Mouse (Mus musculus) intestine, embryonic 15.5 days (tissue): ENCODE measurements around the gene Dst. TPM values are rescaled to one million over a fixed set of nuclear protein-coding genes. Genes with fewer than 3 reads are reported as not detected.
A peak's percentile ranks its signal among the peaks of the same experiment; 100 is the strongest.

Source experiments
- ATAC-seq: fragments of 200-750 bp; cut with Nextera tagmentation; 2 replicates; pipeline ENCODE4 v1.8.0; 2017; ENCODE audit warnings: moderate TSS enrichment, moderate library complexity
- H3K27ac ChIP-seq: fragments of 300-500 bp; sonication (generic); 2 replicates; pipeline ENCODE4 v1.5.1; 2015; ENCODE audit warnings: mild to moderate bottlenecking, inconsistent platforms
- H3K27me3 ChIP-seq: fragments of 300-500 bp; sonication (generic); replicated peaks from 2 replicates; pipeline ENCODE4 v1.6.1; 2015; ENCODE audit warnings: inconsistent platforms
- H3K36me3 ChIP-seq: fragments of 300-500 bp; sonication (generic); 2 replicates; pipeline ENCODE4 v1.6.1; 2015; ENCODE audit warnings: inconsistent platforms
- H3K4me1 ChIP-seq: fragments of 300-500 bp; sonication (generic); replicated peaks from 2 replicates; pipeline ENCODE4 v1.6.1; 2015; ENCODE audit warnings: inconsistent platforms
- H3K4me2 ChIP-seq: fragments of 300-500 bp; sonication (generic); replicated peaks from 2 replicates; pipeline ENCODE4 v1.6.1; 2015; ENCODE audit warnings: mild to moderate bottlenecking, inconsistent platforms
- H3K4me3 ChIP-seq: fragments of 300-500 bp; sonication (generic); replicated peaks from 2 replicates; pipeline ENCODE4 v1.5.1; 2015; ENCODE audit warnings: inconsistent platforms
- H3K9ac ChIP-seq: fragments of 300-500 bp; sonication (generic); 2 replicates; pipeline ENCODE4 v1.6.1; 2015; ENCODE audit warnings: inconsistent platforms
- H3K9me3 ChIP-seq: fragments of 300-500 bp; sonication (generic); 2 replicates; pipeline ENCODE4 v1.6.1; 2016; ENCODE audit warnings: inconsistent platforms
- WGBS: fragments of 180-500 bp; shearing (Covaris S2); methylation state at CpG from one replicate; pipeline ENCODE4 v1.1.7; 2015; 5-methylcytosine and 5-hydroxymethylcytosine counted together
- polyA plus RNA-seq: library from polyadenylated mRNA; unstranded; fragments of >200 nt; fragmentation: Nextera tagmentation; extraction: Ambion mirVana; gene quantifications from 2 replicates; pipeline ENCODE4 v1.2.1, GENCODE M21; 2015

Dst gene
- polyA plus RNA-seq, 1 experiment from 2014 or later, result 19.2 TPM

GRCm38 (mm10) chr1:34040901-34041721 is 133.1 kb downstream of the Dst start:
- H3K36me3 ChIP-seq, result no peaks in the 10 kb centered on the region
- no peaks in the 10 kb centered on the region for H3K27me3 ChIP-seq
- no peaks in the 10 kb centered on the region for H3K9me3 ChIP-seq
- 36% methylated on average over 8 of the region's 8 CpGs for WGBS
- H3K4me2 ChIP-seq, result no peak overlapping the region
- H3K9ac ChIP-seq, result no peak overlapping the region
- peaks cover 5% of the 10 kb centered on the region; the same call in 1 of the 2 replicates for H3K4me1 ChIP-seq
- no peak overlapping the region for H3K4me3 ChIP-seq
- no peak overlapping the region for H3K27ac ChIP-seq
- peak; percentile 10; the same call in 1 of the 2 replicates for ATAC-seq

GRCm38 (mm10) chr1:34042299-34042698 is 134.3 kb downstream of the Dst start:
- Histone ChIP-seq H3K9ac (no peak overlapping the region), H3K4me1 (peaks cover 5% of the 10 kb centered on the region; the same call in 1 of the 2 replicates), H3K4me3 (no peak overlapping the region), H3K27me3 (no peaks in the 10 kb centered on the region), H3K27ac (no peak overlapping the region), H3K9me3 (no peaks in the 10 kb centered on the region), H3K4me2 (no peak overlapping the region), H3K36me3 (no peaks in the 10 kb centered on the region)
- no peak for ATAC-seq
- 57% methylated on average over 3 of the region's 3 CpGs for WGBS

GRCm38 (mm10) chr1:34043327-34043726 is 135.3 kb downstream of the Dst start:
- no peak overlapping the region for H3K4me3 ChIP-seq
- no peak overlapping the region for H3K4me2 ChIP-seq
- no peak for ATAC-seq
- peaks cover 5% of the 10 kb centered on the region; the same call in 1 of the 2 replicates for H3K4me1 ChIP-seq
- no peaks in the 10 kb centered on the region for H3K27me3 ChIP-seq
- no peak overlapping the region for H3K9ac ChIP-seq
- H3K27ac ChIP-seq, result no peak overlapping the region
- no peaks in the 10 kb centered on the region for H3K36me3 ChIP-seq
- 83% methylated on average over 8 of the region's 8 CpGs for WGBS
- H3K9me3 ChIP-seq, result no peaks in the 10 kb centered on the region

- H3K27ac ChIP-seq, result no peak overlapping the region
These were observed 136.0 kb downstream of the Dst start for GRCm38 (mm10) chr1:34043836-34044550.

GRCm38 (mm10) chr1:34044675-34045074 is 136.7 kb downstream of the Dst start:
- Histone ChIP-seq H3K9me3 (no peaks in the 10 kb centered on the region), H3K4me3 (no peak overlapping the region), H3K27ac (no peak overlapping the region), H3K4me2 (no peak overlapping the region), H3K4me1 (peaks cover 5% of the 10 kb centered on the region; the same call in 1 of the 2 replicates), H3K27me3 (no peaks in the 10 kb centered on the region), H3K9ac (no peak overlapping the region), H3K36me3 (no peaks in the 10 kb centered on the region)
- WGBS, result 47% methylated on average over 3 of the region's 3 CpGs
- no peak for ATAC-seq

More at GRCm38 (mm10) chr1:34043836-34044550, 136.0 kb downstream of the Dst start:
- Histone ChIP-seq H3K9ac (no peak overlapping the region), H3K9me3 (no peaks in the 10 kb centered on the region), H3K4me2 (no peak overlapping the region), H3K4me3 (no peak overlapping the region), H3K4me1 (peaks cover 5% of the 10 kb centered on the region; the same call in 1 of the 2 replicates), H3K27me3 (no peaks in the 10 kb centered on the region), H3K36me3 (no peaks in the 10 kb centered on the region)
- WGBS, result 86% methylated on average over 7 of the region's 7 CpGs
- no peak for ATAC-seq

- no peak overlapping the region for H3K27ac ChIP-seq
- ATAC-seq, result no peak
These were observed 139.3 kb downstream of the Dst start for GRCm38 (mm10) chr1:34047285-34047684.

GRCm38 (mm10) chr1:34051251-34051650 is 143.2 kb downstream of the Dst start:
- Histone ChIP-seq H3K4me3 (no peak overlapping the region), H3K27ac (no peak overlapping the region), H3K9ac (no peak overlapping the region), H3K9me3 (no peaks in the 10 kb centered on the region), H3K4me1 (no peaks in the 10 kb centered on the region), H3K36me3 (no peaks in the 10 kb centered on the region), H3K27me3 (no peaks in the 10 kb centered on the region), H3K4me2 (no peak overlapping the region)
- 77% methylated on average over 3 of the region's 3 CpGs for WGBS
- ATAC-seq, result no peak

More at GRCm38 (mm10) chr1:34047285-34047684, 139.3 kb downstream of the Dst start:
- Histone ChIP-seq H3K36me3 (no peaks in the 10 kb centered on the region), H3K9ac (no peak overlapping the region), H3K9me3 (no peaks in the 10 kb centered on the region), H3K4me2 (no peak overlapping the region), H3K27me3 (no peaks in the 10 kb centered on the region), H3K4me3 (no peak overlapping the region), H3K4me1 (no peaks in the 10 kb centered on the region)
- WGBS, result 72% methylated on average over 3 of the region's 3 CpGs

GRCm38 (mm10) chr1:34052422-34052821 is 144.4 kb downstream of the Dst start:
- no peaks in the 10 kb centered on the region for H3K36me3 ChIP-seq
- no peak overlapping the region for H3K4me3 ChIP-seq
- no peaks in the 10 kb centered on the region for H3K9me3 ChIP-seq
- no peak overlapping the region for H3K27ac ChIP-seq
- no peak overlapping the region for H3K4me2 ChIP-seq
- H3K4me1 ChIP-seq, result no peaks in the 10 kb centered on the region
- WGBS, result 58% methylated on average over 5 of the region's 5 CpGs
- no peak for ATAC-seq
- H3K9ac ChIP-seq, result no peak overlapping the region
- no peaks in the 10 kb centered on the region for H3K27me3 ChIP-seq

- 89% methylated on average over 10 of the region's 10 CpGs for WGBS
- Histone ChIP-seq H3K27ac (no peak overlapping the region), H3K4me2 (no peak overlapping the region), H3K9me3 (no peaks in the 10 kb centered on the region), H3K27me3 (no peaks in the 10 kb centered on the region), H3K36me3 (no peaks in the 10 kb centered on the region), H3K9ac (no peak overlapping the region), H3K4me1 (no peaks in the 10 kb centered on the region), H3K4me3 (no peak overlapping the region)
- ATAC-seq, result no peak
These were observed 146.9 kb downstream of the Dst start for GRCm38 (mm10) chr1:34054970-34055369.

GRCm38 (mm10) chr1:34056658-34057057 is 148.6 kb downstream of the Dst start:
- 91% methylated on average over 14 of the region's 14 CpGs for WGBS
- no peak for ATAC-seq
- H3K27me3 ChIP-seq, result no peaks in the 10 kb centered on the region

GRCm38 (mm10) chr1:34059231-34059630 is 151.2 kb downstream of the Dst start:
- Histone ChIP-seq H3K4me3 (no peak overlapping the region), H3K4me1 (0 out of 2 replicates have a peak, but pooled peaks cover 3% of the 10 kb centered on the region), H3K27me3 (no peaks in the 10 kb centered on the region), H3K9ac (no peak overlapping the region), H3K36me3 (no peaks in the 10 kb centered on the region), H3K4me2 (no peak overlapping the region), H3K9me3 (no peaks in the 10 kb centered on the region), H3K27ac (no peak overlapping the region)
- ATAC-seq, result no peak
- 86% methylated on average over 12 of the region's 12 CpGs for whole genome bisulfite sequencing

More at GRCm38 (mm10) chr1:34056658-34057057, 148.6 kb downstream of the Dst start:
- Histone ChIP-seq H3K9ac (no peak overlapping the region), H3K4me2 (no peak overlapping the region), H3K4me1 (0 out of 2 replicates have a peak, but pooled peaks cover 3% of the 10 kb centered on the region), H3K9me3 (no peaks in the 10 kb centered on the region), H3K27ac (no peak overlapping the region), H3K4me3 (no peak overlapping the region), H3K36me3 (no peaks in the 10 kb centered on the region)

GRCm38 (mm10) chr1:34060446-34060845 is 152.4 kb downstream of the Dst start:
- Histone ChIP-seq H3K36me3 (no peaks in the 10 kb centered on the region), H3K4me3 (no peak overlapping the region), H3K9me3 (no peaks in the 10 kb centered on the region), H3K4me1 (0 out of 2 replicates have a peak, but pooled peaks cover 3% of the 10 kb centered on the region), H3K27me3 (no peaks in the 10 kb centered on the region), H3K4me2 (no peak overlapping the region), H3K9ac (no peak overlapping the region), H3K27ac (no peak overlapping the region)
- 7% methylated on average over 6 of the region's 6 CpGs for WGBS
- ATAC-seq, result peak; percentile 24; the same call in 1 of the 2 replicates
